Mouse (Mus musculus): ENCODE measurements around the gene Myl4.

DNA sequence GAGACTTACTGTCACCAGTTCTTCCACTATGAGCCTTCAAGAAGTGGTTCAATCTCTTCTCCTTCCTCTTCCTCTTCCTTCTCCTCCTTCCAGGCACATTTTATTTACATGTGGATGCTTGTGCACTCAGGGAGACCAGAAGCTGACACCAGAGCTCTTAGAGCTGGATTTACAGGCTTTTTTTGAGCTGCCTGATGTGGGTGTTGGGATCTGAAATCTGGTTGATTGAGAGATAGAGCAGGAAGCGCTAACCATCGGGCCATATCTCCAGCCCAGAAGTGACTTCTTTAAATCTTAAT, 31.8 kb downstream of the Myl4 start:
- TF ChIP-seq CTCF (IDR thresholded peaks at IDR 0.05; ENCODE audit: low read depth, low read length) (no peak), POLR2A (IDR thresholded peaks at IDR 0.05; ENCODE audit: extremely low read depth, insufficient read depth, low read length) (no peak)
